Mouse (Mus musculus) liver, embryonic 11.5 days (tissue): Measurements from ENCODE around the gene Sncg. TPM values are rescaled to one million over a fixed set of nuclear protein-coding genes. Genes with fewer than 3 reads are reported as not detected.

Experiments
- ATAC-seq: fragments of 200-750 bp; cut with Nextera tagmentation; replicated peaks from 2 replicates; pipeline ENCODE4 v1.8.0; 2017; ENCODE audit warnings: moderate number of reproducible peaks, mild to moderate bottlenecking, moderate TSS enrichment, moderate library complexity; ENCODE audit not compliant: low FRiP score
- DNase-seq: peaks from one replicate; pipeline ENCODE4 v3.0.0-alpha.2; 2017; ENCODE audit warnings: low spot score
- H3K27ac ChIP-seq: fragments of 300-500 bp; sonication (generic); 2 replicates; pipeline ENCODE4 v1.5.1; 2014; ENCODE audit warnings: mild to moderate bottlenecking, low read depth, low read length, control low read depth
- H3K27me3 ChIP-seq: fragments of 300-500 bp; sonication (generic); replicated peaks from 2 replicates; pipeline ENCODE4 v1.6.1; 2014; ENCODE audit warnings: low read length, mixed read lengths; ENCODE audit not compliant: control insufficient read depth, insufficient read depth
- H3K36me3 ChIP-seq: fragments of 300-500 bp; sonication (generic); 2 replicates; pipeline ENCODE4 v1.6.1; 2014; ENCODE audit warnings: mild to moderate bottlenecking, low read length, moderate library complexity, mixed read lengths; ENCODE audit not compliant: control insufficient read depth, insufficient read depth
- H3K4me1 ChIP-seq: fragments of 300-500 bp; sonication (generic); replicated peaks from 2 replicates; pipeline ENCODE4 v1.6.1; 2014; ENCODE audit warnings: low read length, mixed read lengths; ENCODE audit not compliant: control insufficient read depth, insufficient read depth
- H3K4me2 ChIP-seq: fragments of 300-500 bp; sonication (generic); 2 replicates; pipeline ENCODE4 v1.6.1; 2014; ENCODE audit warnings: mild to moderate bottlenecking, control low read depth, moderate library complexity
- H3K4me3 ChIP-seq: fragments of 300-500 bp; sonication (generic); 2 replicates; pipeline ENCODE4 v1.5.1; 2014; ENCODE audit warnings: low read depth, low read length, control low read depth
- H3K9ac ChIP-seq: fragments of 300-500 bp; sonication (generic); 2 replicates; pipeline ENCODE4 v1.6.1; 2014; ENCODE audit warnings: low read depth, low read length, control low read depth
- H3K9me3 ChIP-seq: fragments of 300-500 bp; sonication (generic); 2 replicates; pipeline ENCODE4 v1.6.1; 2016; ENCODE audit warnings: low read length, inconsistent platforms, mixed read lengths; ENCODE audit not compliant: control insufficient read depth
- WGBS: fragments of 180-500 bp; shearing (Covaris S2); extraction: QIAGEN DNeasy Blood & Tissue Kit; methylation state at CpG from one replicate; pipeline ENCODE4 v1.1.7; 2014; 5-methylcytosine and 5-hydroxymethylcytosine counted together
- polyA plus RNA-seq: library from polyadenylated mRNA; unstranded; fragments of >200 nt; fragmentation: Nextera tagmentation; extraction: Ambion mirVana; gene quantifications from 2 replicates; pipeline ENCODE4 v1.2.1, GENCODE M21; 2014

Gene Sncg
- polyA plus RNA-seq, 1 experiment from 2014 or later: 1.6 TPM

GRCm38 (mm10) chr14:34363490-34364253, 10.9 kb downstream of the Sncg start:
- Histone ChIP-seq H3K4me1 (peaks cover 2% of the 10 kb centered on the region; the same call in 1 of the 2 replicates), H3K9me3 (no peaks in the 10 kb centered on the region), H3K4me3 (peak overlapping the region; percentile 42), H3K27me3 (0 out of 2 replicates have a peak, but pooled peaks cover 2% of the 10 kb centered on the region), H3K36me3 (no peaks in the 10 kb centered on the region), H3K9ac (peak overlapping the region; percentile 39; the same call in 1 of the 2 replicates), H3K4me2 (peak overlapping the region; percentile 80), H3K27ac (no peak overlapping the region)
- WGBS: 6% methylated on average over 32 of the region's 32 CpGs
- DNase-seq: peak; percentile 65
- ATAC-seq: peak; percentile 69

GRCm38 (mm10) chr14:34362726-34363445, 11.7 kb downstream of the Sncg start:
- Histone ChIP-seq H3K4me3 (peak overlapping the region; percentile 42), H3K9me3 (no peaks in the 10 kb centered on the region), H3K27me3 (0 out of 2 replicates have a peak, but pooled peaks cover 2% of the 10 kb centered on the region), H3K4me2 (peak overlapping the region; percentile 80), H3K36me3 (no peaks in the 10 kb centered on the region), H3K27ac (no peak overlapping the region), H3K4me1 (peaks cover 2% of the 10 kb centered on the region; the same call in 1 of the 2 replicates), H3K9ac (peak overlapping the region; percentile 39; the same call in 1 of the 2 replicates)
- ATAC-seq (peak; percentile 59; the same call in 1 of the 2 replicates), DNase-seq (no peak)
- WGBS: 31% methylated on average over 18 of the region's 18 CpGs

- no peak for DNase-seq
- ATAC-seq: no peak
- Histone ChIP-seq H3K27me3 (0 out of 2 replicates have a peak, but pooled peaks cover 2% of the 10 kb centered on the region), H3K36me3 (no peaks in the 10 kb centered on the region), H3K27ac (no peak overlapping the region), H3K4me1 (peaks cover 2% of the 10 kb centered on the region; the same call in 1 of the 2 replicates), H3K4me2 (no peak overlapping the region), H3K4me3 (no peak overlapping the region), H3K9ac (no peak overlapping the region), H3K9me3 (no peaks in the 10 kb centered on the region)
- 30% methylated on average over 4 of the region's 4 CpGs for WGBS
Measured at GRCm38 (mm10) chr14:34362135-34362534, 12.5 kb downstream of the Sncg start.

- ATAC-seq (no peak), DNase-seq (no peak)
- H3K4me1 ChIP-seq: peaks cover 3% of the 10 kb centered on the region
- no peak overlapping the region for H3K27ac ChIP-seq
- H3K9me3 ChIP-seq: no peaks in the 10 kb centered on the region
- no peaks in the 10 kb centered on the region for H3K36me3 ChIP-seq
- 0 out of 2 replicates have a peak, but pooled peaks cover 2% of the 10 kb centered on the region for H3K27me3 ChIP-seq
- H3K9ac ChIP-seq: no peak overlapping the region
- WGBS: 54% methylated on average over 6 of the region's 6 CpGs
- H3K4me2 ChIP-seq: no peak overlapping the region
- H3K4me3 ChIP-seq: no peak overlapping the region
Measured at GRCm38 (mm10) chr14:34360251-34360650, 14.3 kb downstream of the Sncg start.

GRCm38 (mm10) chr14:34359676-34360244, 14.8 kb downstream of the Sncg start:
- peaks cover 8% of the 10 kb centered on the region for H3K4me1 ChIP-seq
- H3K9me3 ChIP-seq: no peaks in the 10 kb centered on the region
- ATAC-seq (no peak), DNase-seq (no peak)
- H3K9ac ChIP-seq: no peak overlapping the region
- H3K36me3 ChIP-seq: no peaks in the 10 kb centered on the region
- H3K4me2 ChIP-seq: no peak overlapping the region
- H3K27me3 ChIP-seq: 0 out of 2 replicates have a peak, but pooled peaks cover 2% of the 10 kb centered on the region
- 48% methylated on average over 5 of the region's 5 CpGs for WGBS
- no peak overlapping the region for H3K27ac ChIP-seq
- H3K4me3 ChIP-seq: no peak overlapping the region

- no peak overlapping the region for H3K27ac ChIP-seq
- no peak for DNase-seq
- H3K4me2 ChIP-seq: no peak overlapping the region
- peaks cover 9% of the 10 kb centered on the region for H3K4me1 ChIP-seq
- no peaks in the 10 kb centered on the region for H3K9me3 ChIP-seq
- no peak overlapping the region for H3K4me3 ChIP-seq
- ATAC-seq: no peak
- 68% methylated on average over 7 of the region's 7 CpGs for WGBS
- no peaks in the 10 kb centered on the region for H3K36me3 ChIP-seq
- H3K9ac ChIP-seq: no peak overlapping the region
- no peaks in the 10 kb centered on the region for H3K27me3 ChIP-seq
Measured at GRCm38 (mm10) chr14:34357671-34358455, 16.7 kb downstream of the Sncg start.

GRCm38 (mm10) chr14:34355301-34355700, 19.3 kb downstream of the Sncg start, which contains the start of gene Fam25c:
TSS of gene Fam25c (minus strand) at chr14:34355433.
- WGBS: 56% methylated on average over 6 of the region's 6 CpGs
- no peak within 1 kb of the TSS for H3K4me3 ChIP-seq
- no peaks in the 10 kb centered on the region for H3K27me3 ChIP-seq
- H3K27ac ChIP-seq: no peak within 1 kb of the TSS
- ATAC-seq (peak; percentile 16; the same call in 1 of the 2 replicates), DNase-seq (no peak)
- H3K4me1 ChIP-seq: peaks cover 6% of the 10 kb centered on the region
- no peak within 1 kb of the TSS for H3K9ac ChIP-seq
- H3K4me2 ChIP-seq: no peak within 1 kb of the TSS
- no peaks in the 10 kb centered on the region for H3K36me3 ChIP-seq
- H3K9me3 ChIP-seq: no peaks in the 10 kb centered on the region

GRCm38 (mm10) chr14:34354456-34354855, 20.1 kb downstream of the Sncg start:
- no peak for ATAC-seq
- H3K27me3 ChIP-seq: no peaks in the 10 kb centered on the region
- no peak overlapping the region for H3K4me3 ChIP-seq
- peaks cover 6% of the 10 kb centered on the region for H3K4me1 ChIP-seq
- 72% methylated on average over 4 of the region's 4 CpGs for WGBS
- H3K9ac ChIP-seq: no peak overlapping the region
- H3K27ac ChIP-seq: no peak overlapping the region
- DNase-seq: no peak
- no peaks in the 10 kb centered on the region for H3K9me3 ChIP-seq
- H3K4me2 ChIP-seq: no peak overlapping the region
- H3K36me3 ChIP-seq: no peaks in the 10 kb centered on the region
